Mouse (Mus musculus): ENCODE results near the gene Lamb3. TPM values are rescaled to one million over a fixed set of nuclear protein-coding genes. Genes with fewer than 3 reads are reported as not detected.

Lamb3 gene
- 8.5 and 9.3 TPM in 2 replicates for polyA plus RNA-seq (2014; fragmentation: Nextera tagmentation; extraction: Ambion mirVana)

- no peak within 1 kb of the TSS for H3K4me3 ChIP-seq (ENCODE audit: low read depth, low read length)
- H3K4me2 ChIP-seq (ENCODE audit: low read depth, low read length): no peak within 1 kb of the TSS
- H3K27ac ChIP-seq (replicated peaks; ENCODE audit: low read depth, low read length): no peak within 1 kb of the TSS
- no peaks in the 10 kb centered on the region for H3K36me3 ChIP-seq (ENCODE audit: control insufficient read depth, insufficient read depth, low read length)
- no peak for DNase-seq (ENCODE audit: low spot score)
- 85% methylated on average over 3 of the region's 3 CpGs for WGBS
- no peaks in the 10 kb centered on the region for H3K27me3 ChIP-seq (replicated peaks; ENCODE audit: control insufficient read depth, insufficient read depth, low read length)
- no peak for ATAC-seq (ENCODE audit: low read depth)
- H3K9ac ChIP-seq (ENCODE audit: low read depth, low read length): no peak within 1 kb of the TSS
- H3K9me3 ChIP-seq (ENCODE audit: control insufficient read depth, low read length): no peaks in the 10 kb centered on the region
- H3K4me1 ChIP-seq (ENCODE audit: control insufficient read depth, insufficient read depth, low read length): no peaks in the 10 kb centered on the region
Measured at GRCm38 (mm10) chr1:193207503-193207902, at the start of gene Lamb3. Gene Lamb3 (plus strand): TSS chr1:193207699.

- Histone ChIP-seq H3K27me3 (replicated peaks; ENCODE audit: control insufficient read depth, insufficient read depth, low read length) (peaks cover 4% of the 10 kb centered on the region), H3K9me3 (ENCODE audit: control insufficient read depth, low read length) (no peaks in the 10 kb centered on the region), H3K36me3 (ENCODE audit: control insufficient read depth, insufficient read depth, low read length) (no peaks in the 10 kb centered on the region), H3K4me2 (ENCODE audit: low read depth, low read length) (no peak overlapping the region), H3K9ac (ENCODE audit: low read depth, low read length) (no peak overlapping the region), H3K4me3 (ENCODE audit: low read depth, low read length) (no peak overlapping the region), H3K4me1 (ENCODE audit: control insufficient read depth, insufficient read depth, low read length) (peaks cover 25% of the 10 kb centered on the region), H3K27ac (replicated peaks; ENCODE audit: low read depth, low read length) (no peak overlapping the region)
- no peak for ATAC-seq (ENCODE audit: low read depth)
- 50% methylated on average over 3 of the region's 3 CpGs for WGBS
- DNase-seq (ENCODE audit: low spot score): no peak
Measured at GRCm38 (mm10) chr1:193159163-193159562, 48.3 kb upstream of the Lamb3 start.

- 58% methylated on average over 1 of the region's 1 CpGs for WGBS
- Histone ChIP-seq H3K9me3 (ENCODE audit: control insufficient read depth, low read length) (no peaks in the 10 kb centered on the region), H3K4me2 (ENCODE audit: low read depth, low read length) (no peak overlapping the region), H3K27me3 (replicated peaks; ENCODE audit: control insufficient read depth, insufficient read depth, low read length) (no peaks in the 10 kb centered on the region; the same call in none of the 2 replicates), H3K27ac (replicated peaks; ENCODE audit: low read depth, low read length) (no peak overlapping the region), H3K4me1 (ENCODE audit: control insufficient read depth, insufficient read depth, low read length) (peaks cover 25% of the 10 kb centered on the region), H3K9ac (ENCODE audit: low read depth, low read length) (no peak overlapping the region), H3K4me3 (ENCODE audit: low read depth, low read length) (no peak overlapping the region), H3K36me3 (ENCODE audit: control insufficient read depth, insufficient read depth, low read length) (no peaks in the 10 kb centered on the region)
- DNase-seq (ENCODE audit: low spot score): no peak
- no peak for ATAC-seq (ENCODE audit: low read depth)
Measured at GRCm38 (mm10) chr1:193159613-193160012, 47.9 kb upstream of the Lamb3 start.

GRCm38 (mm10) chr1:193160317-193161032 is 47.0 kb upstream of the Lamb3 start:
- Histone ChIP-seq H3K4me2 (ENCODE audit: low read depth, low read length) (peak overlapping the region; percentile 48), H3K4me1 (ENCODE audit: control insufficient read depth, insufficient read depth, low read length) (peaks cover 24% of the 10 kb centered on the region), H3K27me3 (replicated peaks; ENCODE audit: control insufficient read depth, insufficient read depth, low read length) (no peaks in the 10 kb centered on the region), H3K9ac (ENCODE audit: low read depth, low read length) (0 out of 2 replicates have a peak overlapping the region, but pooled peaks have one; percentile 42), H3K9me3 (ENCODE audit: control insufficient read depth, low read length) (no peaks in the 10 kb centered on the region), H3K4me3 (ENCODE audit: low read depth, low read length) (peak overlapping the region; percentile 16; the same call in 1 of the 2 replicates), H3K27ac (replicated peaks; ENCODE audit: low read depth, low read length) (no peak overlapping the region), H3K36me3 (ENCODE audit: control insufficient read depth, insufficient read depth, low read length) (no peaks in the 10 kb centered on the region)
- ATAC-seq (ENCODE audit: low read depth) (no peak), DNase-seq (ENCODE audit: low spot score) (peak; percentile 57)
- WGBS: 16% methylated on average over 18 of the region's 18 CpGs

GRCm38 (mm10) chr1:193167746-193168145 is 39.8 kb upstream of the Lamb3 start, which contains the start of gene A130010J15Rik:
Gene A130010J15Rik (plus strand): TSS chr1:193168046.
- Histone ChIP-seq H3K4me1 (ENCODE audit: control insufficient read depth, insufficient read depth, low read length) (peaks cover 6% of the 10 kb centered on the region), H3K27me3 (replicated peaks; ENCODE audit: control insufficient read depth, insufficient read depth, low read length) (no peaks in the 10 kb centered on the region), H3K36me3 (ENCODE audit: control insufficient read depth, insufficient read depth, low read length) (no peaks in the 10 kb centered on the region; the same call in 1 of the 2 replicates), H3K9me3 (ENCODE audit: control insufficient read depth, low read length) (no peaks in the 10 kb centered on the region), H3K4me3 (ENCODE audit: low read depth, low read length) (no peak within 1 kb of the TSS), H3K9ac (ENCODE audit: low read depth, low read length) (no peak within 1 kb of the TSS), H3K27ac (replicated peaks; ENCODE audit: low read depth, low read length) (no peak within 1 kb of the TSS), H3K4me2 (ENCODE audit: low read depth, low read length) (no peak within 1 kb of the TSS)
- DNase-seq (ENCODE audit: low spot score) (no peak), ATAC-seq (ENCODE audit: low read depth) (no peak)
- 96% methylated on average over 3 of the region's 3 CpGs for WGBS

GRCm38 (mm10) chr1:193169228-193169627 is 38.3 kb upstream of the Lamb3 start:
- H3K27me3 ChIP-seq (replicated peaks; ENCODE audit: control insufficient read depth, insufficient read depth, low read length): no peaks in the 10 kb centered on the region
- H3K27ac ChIP-seq (replicated peaks; ENCODE audit: low read depth, low read length): no peak overlapping the region
- no peak overlapping the region for H3K4me3 ChIP-seq (ENCODE audit: low read depth, low read length)
- DNase-seq (ENCODE audit: low spot score) (no peak), ATAC-seq (ENCODE audit: low read depth) (no peak)
- H3K4me1 ChIP-seq (ENCODE audit: control insufficient read depth, insufficient read depth, low read length): peaks cover 9% of the 10 kb centered on the region
- H3K36me3 ChIP-seq (ENCODE audit: control insufficient read depth, insufficient read depth, low read length): no peaks in the 10 kb centered on the region; the same call in 1 of the 2 replicates
- 72% methylated on average over 7 of the region's 7 CpGs for WGBS
- H3K9me3 ChIP-seq (ENCODE audit: control insufficient read depth, low read length): no peaks in the 10 kb centered on the region
- no peak overlapping the region for H3K4me2 ChIP-seq (ENCODE audit: low read depth, low read length)
- H3K9ac ChIP-seq (ENCODE audit: low read depth, low read length): no peak overlapping the region

GRCm38 (mm10) chr1:193169856-193170255 is 37.6 kb upstream of the Lamb3 start:
- Histone ChIP-seq H3K4me3 (ENCODE audit: low read depth, low read length) (no peak overlapping the region), H3K36me3 (ENCODE audit: control insufficient read depth, insufficient read depth, low read length) (no peaks in the 10 kb centered on the region; the same call in 1 of the 2 replicates), H3K9ac (ENCODE audit: low read depth, low read length) (no peak overlapping the region), H3K27me3 (replicated peaks; ENCODE audit: control insufficient read depth, insufficient read depth, low read length) (no peaks in the 10 kb centered on the region), H3K4me2 (ENCODE audit: low read depth, low read length) (no peak overlapping the region), H3K27ac (replicated peaks; ENCODE audit: low read depth, low read length) (no peak overlapping the region), H3K4me1 (ENCODE audit: control insufficient read depth, insufficient read depth, low read length) (peaks cover 15% of the 10 kb centered on the region), H3K9me3 (ENCODE audit: control insufficient read depth, low read length) (no peaks in the 10 kb centered on the region)
- DNase-seq (ENCODE audit: low spot score) (peak; percentile 87), ATAC-seq (ENCODE audit: low read depth) (no peak)
- 68% methylated on average over 2 of the region's 2 CpGs for whole genome bisulfite sequencing

- under 1% methylated on average over 48 of the region's 48 CpGs for WGBS
- peak overlapping the region; percentile 83 for H3K27ac ChIP-seq (replicated peaks; ENCODE audit: low read depth, low read length)
- H3K4me2 ChIP-seq (ENCODE audit: low read depth, low read length): peak overlapping the region; percentile 70
- no peaks in the 10 kb centered on the region; the same call in 1 of the 2 replicates for H3K36me3 ChIP-seq (ENCODE audit: control insufficient read depth, insufficient read depth, low read length)
- H3K27me3 ChIP-seq (replicated peaks; ENCODE audit: control insufficient read depth, insufficient read depth, low read length): no peaks in the 10 kb centered on the region
- H3K9ac ChIP-seq (ENCODE audit: low read depth, low read length): peak overlapping the region; percentile 77
- H3K9me3 ChIP-seq (ENCODE audit: control insufficient read depth, low read length): no peaks in the 10 kb centered on the region
- DNase-seq (ENCODE audit: low spot score) (peak; percentile 99), ATAC-seq (ENCODE audit: low read depth) (peak; percentile 98)
- H3K4me1 ChIP-seq (ENCODE audit: control insufficient read depth, insufficient read depth, low read length): peaks cover 20% of the 10 kb centered on the region
- peak overlapping the region; percentile 61 for H3K4me3 ChIP-seq (ENCODE audit: low read depth, low read length)
Measured at GRCm38 (mm10) chr1:193172991-193173809, 34.3 kb upstream of the Lamb3 start.
